Mouse (Mus musculus) retina, adult 2 months (tissue): Measurements from ENCODE around the gene Myd88.

Source experiments
- DNase-seq: peaks from one replicate; pipeline ENCODE4 v3.0.0-alpha.2; 2012; ENCODE audit warnings: low read depth, low spot score

Myd88 gene

GRCm38 (mm10) chr9:119340212-119340580, 1.0 kb downstream of the Myd88 start:
- no peak for DNase-seq

- DNase-seq = no peak
Observed at GRCm38 (mm10) chr9:119339558-119340211, 1.5 kb downstream of the Myd88 start, which contains the start of gene Acaa1a. Gene Acaa1a (plus strand): TSS chr9:119339676.

- DNase-seq = no peak
Observed at GRCm38 (mm10) chr9:119339106-119339505, 2.1 kb downstream of the Myd88 start.

- DNase-seq = no peak
Observed at GRCm38 (mm10) chr9:119338350-119338749, 2.9 kb downstream of the Myd88 start.

GRCm38 (mm10) chr9:119337842-119338241, 3.4 kb downstream of the Myd88 start:
- DNase-seq = no peak

- no peak for DNase-seq
Observed at GRCm38 (mm10) chr9:119335571-119335970, 5.6 kb downstream of the Myd88 start.

GRCm38 (mm10) chr9:119334834-119335233, 6.4 kb downstream of the Myd88 start:
- no peak for DNase-seq

GRCm38 (mm10) chr9:119334324-119334723, 6.9 kb downstream of the Myd88 start:
- no peak for DNase-seq

GRCm38 (mm10) chr9:119330186-119330963, 10.8 kb downstream of the Myd88 start:
- DNase-seq = no peak

- DNase-seq = no peak
Observed at GRCm38 (mm10) chr9:119328488-119328887, 12.7 kb downstream of the Myd88 start.

- no peak for DNase-seq
Observed at GRCm38 (mm10) chr9:119324130-119324529, 17.1 kb downstream of the Myd88 start.

- no peak for DNase-seq
Observed at GRCm38 (mm10) chr9:119323260-119323645, 18.0 kb downstream of the Myd88 start.

GRCm38 (mm10) chr9:119322289-119323259, 18.6 kb downstream of the Myd88 start, which contains the start of gene Oxsr1:
Gene Oxsr1 (minus strand): TSS chr9:119322427.
- DNase-seq = peak; percentile 99

GRCm38 (mm10) chr9:119321392-119322229, 19.6 kb downstream of the Myd88 start:
- DNase-seq = no peak

GRCm38 (mm10) chr9:119320946-119321345, 20.3 kb downstream of the Myd88 start:
- no peak for DNase-seq

GRCm38 (mm10) chr9:119320446-119320845, 20.8 kb downstream of the Myd88 start:
- no peak for DNase-seq

GRCm38 (mm10) chr9:119318891-119319290, 22.3 kb downstream of the Myd88 start:
- no peak for DNase-seq

- no peak for DNase-seq
Observed at GRCm38 (mm10) chr9:119313096-119313495, 28.1 kb downstream of the Myd88 start.

GRCm38 (mm10) chr9:119309067-119309466, 32.1 kb downstream of the Myd88 start:
- no peak for DNase-seq

- DNase-seq = no peak
Observed at GRCm38 (mm10) chr9:119305863-119306262, 35.3 kb downstream of the Myd88 start.

GRCm38 (mm10) chr9:119298563-119298962, 42.6 kb downstream of the Myd88 start:
- no peak for DNase-seq
